Mouse (Mus musculus): ENCODE measurements around the gene Armc6. TPM values are rescaled to one million over a fixed set of nuclear protein-coding genes. Genes with fewer than 3 reads are reported as not detected.
A peak's percentile ranks its signal among the peaks of the same experiment; 100 is the strongest.

The Armc6 gene
- 4.6 TPM in 1 of 2 replicates, not detected in the other for total RNA-seq (2015; ENCODE audit: low replicate concordance)
- 4.0 and 6.1 TPM in 2 replicates for total RNA-seq (2017; ENCODE audit: low replicate concordance)

DNA sequence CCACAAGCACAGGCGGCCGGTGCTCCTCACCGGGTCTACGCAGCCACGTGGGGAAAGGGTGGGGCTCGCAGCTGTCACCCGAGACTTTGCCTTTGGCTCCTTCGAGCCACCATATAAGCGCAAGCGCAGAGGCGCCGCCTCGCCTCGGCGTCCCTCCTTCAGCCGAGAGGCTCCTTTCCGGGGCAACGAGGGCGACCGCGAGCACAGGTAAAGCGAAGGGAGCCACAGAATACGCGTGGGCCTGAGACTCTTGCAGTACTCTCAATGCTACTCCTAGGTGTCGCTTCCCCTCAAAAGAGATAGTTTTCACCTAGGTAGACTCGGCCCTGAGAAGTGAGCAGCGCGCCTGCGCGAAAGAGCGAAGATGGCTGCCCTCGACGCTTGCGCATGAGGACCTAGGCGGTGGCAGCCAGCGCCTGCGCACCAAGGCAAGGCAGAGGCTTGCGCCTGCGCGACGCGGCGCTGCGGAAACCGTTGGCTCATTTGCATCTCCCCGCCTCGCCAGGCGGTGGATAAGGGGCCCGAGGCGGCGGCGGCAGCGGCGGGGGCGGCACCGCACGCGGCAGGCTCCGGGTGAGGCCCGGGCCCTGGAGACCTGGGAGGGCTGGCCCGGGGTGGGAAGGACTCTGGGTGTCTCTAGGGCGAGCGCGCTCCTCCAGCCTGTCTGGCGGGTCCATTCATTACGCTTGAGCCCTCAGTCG, at the start of gene Armc6, which contains the start of gene Sugp2:
Gene Armc6 (minus strand): TSS at position 387 of the 701 bp plus-strand sequence.
Gene Sugp2 (plus strand): TSS at position 147 of the 701 bp plus-strand sequence.
- peak; percentile 90 for ATAC-seq (replicated peaks; ENCODE audit: low FRiP score, poor library complexity, severe bottlenecking)

DNA sequence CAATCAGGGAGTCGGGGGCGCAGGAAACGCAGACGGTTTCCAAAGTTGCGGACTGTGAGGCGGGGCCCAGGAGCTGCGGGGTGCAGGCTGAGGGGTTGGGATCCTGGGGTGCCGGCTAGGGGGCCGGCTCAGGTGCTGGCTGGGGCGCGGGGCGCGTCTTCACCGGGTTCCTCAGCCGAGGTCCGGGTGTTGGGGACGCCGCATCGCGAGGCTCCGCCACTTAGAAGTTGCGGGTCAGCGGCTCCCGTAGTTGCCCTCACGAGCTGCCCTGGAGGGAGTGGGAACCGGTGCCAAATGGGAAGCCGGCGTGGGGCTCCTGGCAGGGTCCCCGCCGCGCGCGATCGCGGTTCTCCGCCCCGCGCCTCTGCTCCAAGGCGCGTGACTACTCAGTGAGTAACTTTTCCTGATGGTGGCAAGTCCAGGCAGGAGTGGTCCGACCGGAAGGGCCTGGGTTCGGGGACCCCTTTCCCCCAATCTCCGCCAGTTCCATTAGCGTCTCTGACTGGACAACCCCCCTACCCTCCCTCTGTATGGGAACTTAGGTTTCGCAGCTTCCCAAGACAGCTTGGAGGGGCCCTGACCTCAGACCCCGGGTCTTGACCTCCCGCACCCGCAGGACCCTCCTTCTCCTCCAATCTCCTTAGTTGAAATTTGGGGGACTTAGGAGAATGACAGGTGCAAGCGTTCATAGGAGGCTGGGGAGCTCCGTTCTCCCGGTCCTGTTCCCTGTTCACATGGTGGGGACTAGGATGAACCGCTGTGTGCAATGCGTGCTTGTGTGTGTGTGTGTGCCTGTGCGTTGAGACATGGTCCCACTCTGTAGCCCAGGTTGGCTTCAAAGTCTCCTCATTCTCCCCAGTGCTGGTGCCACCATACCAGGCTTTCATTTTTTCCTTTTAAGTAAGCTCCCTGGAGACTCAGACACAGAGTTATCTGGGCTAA, 49.1 kb upstream of the Armc6 start:
- 0 out of 2 replicates have a peak, but pooled peaks have one; percentile 10 for ATAC-seq (replicated peaks; ENCODE audit: low FRiP score, poor library complexity, severe bottlenecking)

DNA sequence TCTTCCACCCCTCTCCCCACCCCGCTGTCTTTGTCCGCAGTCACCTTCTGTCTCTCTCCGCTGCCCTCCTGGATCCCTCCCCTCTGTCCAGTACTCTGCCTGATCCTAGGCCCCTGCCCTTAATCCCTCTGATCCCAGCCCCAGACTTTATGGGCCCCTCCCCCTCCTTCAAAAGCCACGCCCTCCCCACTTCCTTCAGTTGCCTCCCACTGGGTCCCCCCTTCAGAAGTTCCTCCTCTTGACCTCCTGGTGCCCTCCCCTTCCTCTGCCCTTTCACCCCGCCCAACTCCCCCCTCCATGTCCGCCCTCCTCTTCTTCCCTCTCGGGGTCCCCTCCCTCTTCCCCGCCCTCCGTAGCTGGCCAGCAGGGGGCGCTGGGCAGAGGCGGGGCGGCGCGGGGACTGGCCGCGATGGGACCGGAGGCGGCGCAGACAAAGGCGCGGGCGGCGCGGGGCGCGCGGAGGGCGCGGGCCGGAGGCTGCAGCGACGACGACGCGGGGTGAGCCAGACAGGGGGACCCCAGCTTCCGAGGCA, 48.4 kb upstream of the Armc6 start, which contains the start of gene Homer3:
Gene Homer3 (plus strand): TSS at position 225 of the 533 bp plus-strand sequence.
- 0 out of 2 replicates have a peak, but pooled peaks have one; percentile 31 for ATAC-seq (replicated peaks; ENCODE audit: low FRiP score, poor library complexity, severe bottlenecking)

DNA sequence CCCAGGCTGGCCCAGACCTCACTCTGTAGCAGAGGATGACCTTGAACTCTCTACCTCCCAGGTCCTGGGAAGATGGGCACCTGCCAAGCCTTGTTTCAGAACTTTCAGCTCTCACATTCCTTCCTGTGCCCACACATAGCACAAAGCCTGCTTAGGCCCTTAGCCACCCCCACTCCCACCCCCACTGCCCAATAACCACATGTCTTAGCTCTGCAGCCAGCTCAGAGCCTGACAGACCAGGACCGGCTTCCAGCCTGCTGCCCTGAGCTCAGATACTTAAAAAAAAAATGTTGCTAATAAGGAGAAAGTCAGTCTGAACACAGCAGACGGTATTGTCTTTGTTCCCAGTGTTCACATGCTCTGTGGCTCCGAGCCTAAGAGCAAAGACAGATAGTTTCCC, 46.7 kb upstream of the Armc6 start:
- ATAC-seq (replicated peaks; ENCODE audit: low FRiP score, poor library complexity, severe bottlenecking) = no peak

DNA sequence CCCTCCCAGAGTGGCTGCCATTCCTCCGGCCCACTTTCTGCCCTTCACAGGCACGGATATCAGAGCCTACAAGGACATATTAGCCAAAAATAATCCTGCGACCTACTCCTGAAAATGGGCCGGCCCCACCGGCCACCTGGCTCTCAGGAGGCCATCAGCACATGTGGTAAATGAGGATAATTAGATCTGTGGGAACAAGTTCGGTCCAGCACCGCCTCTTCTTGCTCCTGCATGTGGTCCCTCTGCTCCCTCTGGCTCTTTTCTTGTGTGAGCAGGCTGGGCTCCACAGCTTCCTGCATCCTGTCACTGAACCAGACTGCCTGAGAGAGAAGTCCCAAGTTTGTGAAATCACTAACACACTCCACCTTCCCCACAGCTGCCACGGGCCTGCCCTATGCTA, 45.0 kb upstream of the Armc6 start:
- no peak for ATAC-seq (replicated peaks; ENCODE audit: low FRiP score, poor library complexity, severe bottlenecking)

DNA sequence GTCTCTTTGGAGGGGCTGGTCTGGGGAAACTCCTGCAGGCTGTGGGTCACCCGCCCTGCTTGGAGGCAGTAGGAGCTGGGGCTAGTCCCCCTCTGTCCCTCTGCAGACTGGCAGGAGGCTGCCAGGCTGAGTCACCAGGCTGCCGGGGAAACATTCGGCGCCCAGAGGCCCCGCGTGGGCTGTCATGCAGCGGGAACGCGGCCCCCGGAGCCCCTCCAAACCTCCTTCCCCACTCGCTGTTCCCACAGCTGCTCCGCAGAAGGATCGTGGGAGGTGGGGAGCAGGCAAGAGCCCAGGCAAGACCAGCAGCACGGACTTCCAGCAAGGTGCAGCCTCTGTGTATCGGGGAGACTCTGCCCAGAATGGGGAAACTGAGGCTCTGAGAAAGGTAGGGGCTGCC, 43.9 kb upstream of the Armc6 start:
- ATAC-seq (replicated peaks; ENCODE audit: low FRiP score, poor library complexity, severe bottlenecking) = no peak

DNA sequence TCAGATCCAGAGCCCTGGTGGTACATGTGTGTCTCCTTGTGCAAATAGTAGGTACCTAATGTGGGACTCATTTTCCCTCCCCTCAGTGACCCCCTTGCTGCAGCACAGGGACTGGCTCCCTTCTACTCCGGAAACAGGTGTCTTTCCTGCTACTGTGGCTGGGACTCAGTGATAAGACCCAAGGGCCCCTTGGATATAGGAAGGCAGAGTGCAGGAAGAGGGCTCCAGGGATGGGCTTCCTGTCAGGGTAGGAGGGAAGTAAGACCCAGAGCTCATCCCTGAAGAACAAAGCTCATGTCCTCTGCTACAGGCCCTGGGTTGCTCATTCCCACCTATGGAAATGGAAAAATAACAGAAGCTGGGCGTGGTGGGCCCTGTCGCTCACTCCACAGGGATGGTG, 42.2 kb upstream of the Armc6 start:
- ATAC-seq (replicated peaks; ENCODE audit: low FRiP score, poor library complexity, severe bottlenecking) = no peak

DNA sequence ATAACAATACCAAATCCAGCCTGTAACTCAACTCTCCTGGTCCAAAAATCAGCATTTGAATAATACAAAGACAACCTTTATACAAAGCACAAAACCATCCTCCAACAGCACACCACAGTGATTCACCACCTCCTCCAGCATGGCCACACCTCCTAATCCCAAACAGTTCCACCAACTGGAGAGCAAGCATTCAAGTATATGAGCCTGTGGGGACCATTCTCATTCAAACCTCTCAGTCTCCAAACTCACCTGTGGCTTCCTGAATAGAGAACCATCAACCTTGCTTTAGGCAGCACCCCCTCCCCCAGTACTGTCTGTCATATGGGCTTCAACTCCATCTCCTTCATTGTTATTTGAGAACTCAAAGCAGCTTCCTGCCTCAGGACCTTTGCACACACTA, 40.1 kb upstream of the Armc6 start:
- no peak for ATAC-seq (replicated peaks; ENCODE audit: low FRiP score, poor library complexity, severe bottlenecking)

DNA sequence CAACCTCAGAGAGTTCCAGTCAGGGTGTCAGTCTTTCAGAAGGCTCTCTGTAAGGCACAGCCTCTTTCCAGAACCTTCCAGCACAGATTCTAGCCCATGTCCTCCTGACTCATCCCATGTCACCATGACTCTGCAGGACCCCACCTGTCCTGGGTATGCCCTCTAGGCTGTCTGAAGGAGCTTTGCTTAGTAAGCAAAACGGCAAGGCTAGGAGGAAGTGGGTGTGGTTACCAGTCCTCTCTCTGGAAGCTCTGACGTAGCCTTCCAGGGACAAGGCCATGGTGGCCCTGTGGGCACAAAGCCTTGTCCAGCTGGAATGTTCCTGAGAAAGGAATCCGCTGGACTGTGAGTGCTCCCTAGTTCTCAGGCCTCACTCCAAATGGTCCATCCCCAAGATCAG, 38.7 kb upstream of the Armc6 start:
- ATAC-seq (replicated peaks; ENCODE audit: low FRiP score, poor library complexity, severe bottlenecking) = peak; percentile 85

DNA sequence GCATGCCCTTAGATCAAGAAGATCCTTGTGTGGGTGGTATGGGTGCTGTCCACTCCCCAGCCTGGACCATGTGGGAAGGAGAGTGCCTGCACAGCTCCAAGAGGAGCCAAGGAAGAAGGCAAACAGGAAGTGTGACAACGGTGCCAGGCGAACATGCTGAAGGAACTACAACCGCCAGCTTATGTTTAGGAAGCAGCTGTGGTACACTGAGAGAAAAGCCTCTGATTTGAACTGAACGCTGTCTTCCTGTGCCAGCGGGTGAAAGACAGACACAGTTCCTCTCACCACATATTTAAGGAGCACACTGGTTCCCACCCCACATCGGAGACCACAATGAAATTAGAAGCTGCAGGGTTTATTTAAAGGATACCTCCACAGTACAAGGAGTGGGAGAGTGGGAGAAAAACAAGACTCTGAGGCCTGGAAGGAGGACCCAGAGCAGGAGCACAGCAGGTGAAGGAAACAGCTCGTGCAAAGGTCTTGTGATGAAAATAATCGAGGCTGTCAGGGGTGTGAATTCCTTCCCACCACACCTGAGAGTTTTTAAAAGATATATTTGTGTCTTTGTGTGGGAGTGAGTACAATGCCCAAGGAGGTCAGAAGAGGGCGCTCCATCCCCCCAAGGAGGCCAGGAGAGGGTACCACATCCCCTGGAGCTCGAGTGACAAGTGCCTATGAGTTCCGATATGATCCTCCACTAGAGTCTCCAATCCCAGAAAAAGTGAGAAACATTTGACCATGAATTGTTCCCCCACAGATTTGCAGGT, 34.7 kb upstream of the Armc6 start:
- ATAC-seq (replicated peaks; ENCODE audit: low FRiP score, poor library complexity, severe bottlenecking) = no peak

DNA sequence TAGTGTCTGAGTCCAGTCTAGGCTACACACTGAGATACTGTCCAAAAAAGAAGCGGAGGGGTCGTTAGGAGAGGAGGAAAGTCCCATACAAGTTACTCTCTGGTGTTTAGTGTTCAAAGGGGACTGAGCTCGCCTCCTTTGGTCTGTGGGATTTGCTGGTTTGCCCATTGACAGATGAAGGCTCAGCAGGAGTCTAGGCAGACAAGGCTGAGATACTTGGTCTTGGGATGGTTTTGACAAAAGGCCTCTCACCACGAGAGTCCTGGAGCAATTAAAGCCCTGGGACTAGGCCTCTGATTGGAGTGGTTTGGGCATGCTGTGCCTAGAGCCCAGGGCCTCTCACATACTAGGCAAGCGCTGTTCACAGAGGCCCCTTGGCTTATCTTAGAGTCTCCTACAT, 34.0 kb upstream of the Armc6 start:
- no peak for ATAC-seq (replicated peaks; ENCODE audit: low FRiP score, poor library complexity, severe bottlenecking)

DNA sequence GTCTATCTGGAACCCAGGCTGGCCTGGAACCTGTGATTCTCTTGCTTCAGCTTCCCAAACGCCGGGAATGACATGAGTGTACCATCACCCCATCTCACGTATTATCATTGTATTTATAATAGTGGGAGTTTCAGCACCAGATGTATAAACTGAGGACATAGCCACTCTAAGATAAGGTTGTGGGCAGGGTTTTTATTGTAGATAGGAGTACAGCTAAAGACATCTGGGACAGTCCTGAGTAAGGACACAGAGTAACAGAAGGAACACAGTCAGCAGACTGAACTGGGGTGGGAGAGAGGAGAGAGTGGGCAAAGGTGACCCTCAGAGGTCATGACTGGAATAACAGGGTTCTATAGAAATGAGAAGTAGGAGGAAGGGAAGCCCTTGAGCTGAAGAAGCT, 33.4 kb upstream of the Armc6 start:
- 0 out of 2 replicates have a peak, but pooled peaks have one; percentile 9 for ATAC-seq (replicated peaks; ENCODE audit: low FRiP score, poor library complexity, severe bottlenecking)

DNA sequence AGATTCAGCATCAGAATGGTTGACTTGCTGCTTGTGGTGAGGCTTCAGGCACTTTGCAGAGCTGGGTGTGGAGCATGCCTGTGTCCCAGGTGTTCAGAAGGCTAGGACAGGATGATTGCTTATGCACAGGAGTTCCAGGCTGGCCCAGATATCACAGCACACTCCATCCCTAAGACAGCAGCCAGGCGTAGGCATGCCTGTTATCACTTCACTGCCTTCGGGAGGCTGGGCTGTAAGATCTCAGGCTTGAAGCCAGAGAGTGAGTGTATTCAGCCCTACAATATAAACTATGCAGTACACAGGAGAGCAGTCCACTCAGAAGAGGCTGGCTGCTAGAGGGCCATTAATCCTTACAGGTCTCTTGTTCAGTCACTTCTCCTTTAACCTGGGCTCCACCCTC, 24.8 kb upstream of the Armc6 start:
- ATAC-seq (replicated peaks; ENCODE audit: low FRiP score, poor library complexity, severe bottlenecking) = peak; percentile 77

DNA sequence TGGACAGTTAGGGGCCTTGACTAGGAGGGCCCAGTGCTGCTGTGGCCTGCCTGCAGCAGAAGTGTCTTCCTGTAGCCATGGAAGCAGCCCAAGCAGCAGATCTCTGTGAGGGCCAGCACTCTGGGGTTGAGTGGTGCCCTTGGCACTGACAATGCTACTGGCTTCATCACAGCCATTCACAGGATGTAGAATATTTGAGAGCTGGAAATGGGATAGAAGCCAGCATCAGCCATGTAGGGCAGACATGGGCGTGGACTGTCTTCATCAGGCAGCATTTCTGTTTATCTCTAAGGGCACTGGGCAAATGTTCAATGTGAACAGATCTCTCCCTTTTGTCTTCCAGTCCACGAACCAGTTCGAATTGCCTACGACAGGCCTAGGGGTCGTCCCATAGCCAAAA, 24.3 kb upstream of the Armc6 start:
- peak; percentile 68 for ATAC-seq (replicated peaks; ENCODE audit: low FRiP score, poor library complexity, severe bottlenecking)

DNA sequence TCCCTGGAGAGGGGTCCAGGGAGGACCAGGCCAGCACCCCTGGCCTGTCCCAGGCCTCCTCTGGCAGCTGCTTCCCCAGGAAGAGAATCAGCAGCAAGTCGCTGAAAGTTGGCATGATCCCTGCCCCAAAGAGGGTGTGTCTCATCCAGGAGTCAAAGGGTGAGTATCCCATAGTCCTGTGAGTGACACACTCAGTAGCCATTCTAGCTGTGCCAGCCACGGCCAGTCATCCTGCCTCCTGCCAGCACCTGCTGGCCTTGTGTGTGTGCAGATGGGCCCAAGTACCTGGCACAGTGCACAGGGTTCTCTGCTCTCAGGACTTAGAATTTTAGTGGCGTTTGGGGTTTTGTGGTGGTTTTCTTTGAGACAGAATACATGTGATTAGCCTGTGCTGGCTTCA, 23.2 kb upstream of the Armc6 start:
- ATAC-seq (replicated peaks; ENCODE audit: low FRiP score, poor library complexity, severe bottlenecking) = no peak

DNA sequence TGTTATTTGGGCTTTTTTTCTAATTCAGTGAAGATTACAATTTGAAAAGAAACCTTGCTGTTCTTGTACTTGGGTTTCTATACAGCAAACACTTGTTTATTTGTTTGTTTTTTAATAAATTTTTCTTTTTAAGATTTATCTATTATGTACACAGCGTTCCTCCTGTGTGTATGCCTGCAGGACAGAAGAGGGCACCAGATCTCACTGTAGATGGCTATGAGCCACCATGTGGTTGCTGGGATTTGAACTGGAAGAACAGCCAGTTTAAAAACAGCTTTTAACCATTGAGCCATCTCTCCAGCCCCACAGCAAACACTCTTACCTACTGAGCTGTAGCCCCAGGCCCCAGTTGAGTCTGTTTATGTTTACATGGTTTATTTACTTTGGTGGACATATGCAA, 20.4 kb upstream of the Armc6 start:
- no peak for ATAC-seq (replicated peaks; ENCODE audit: low FRiP score, poor library complexity, severe bottlenecking)

DNA sequence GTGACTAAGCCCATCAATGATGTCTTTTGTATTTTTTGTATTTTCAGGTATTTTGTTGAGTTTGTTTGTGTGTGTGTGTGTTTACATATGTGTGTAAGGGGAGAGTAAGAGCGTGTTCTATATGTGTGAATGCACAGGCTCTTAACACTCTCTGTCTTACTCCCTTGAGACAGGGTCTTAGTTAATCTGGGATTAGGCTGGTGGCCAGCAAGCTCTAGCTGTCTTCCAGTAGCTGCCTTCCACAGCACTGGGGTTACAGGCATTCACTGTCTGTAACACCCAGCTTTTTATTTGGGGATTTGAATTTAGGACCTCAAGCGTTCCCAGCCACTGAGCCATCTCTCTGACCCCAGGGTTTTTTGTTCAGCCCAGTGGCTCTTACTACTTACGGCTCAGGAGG, 13.6 kb upstream of the Armc6 start:
- no peak for ATAC-seq (replicated peaks; ENCODE audit: low FRiP score, poor library complexity, severe bottlenecking)

DNA sequence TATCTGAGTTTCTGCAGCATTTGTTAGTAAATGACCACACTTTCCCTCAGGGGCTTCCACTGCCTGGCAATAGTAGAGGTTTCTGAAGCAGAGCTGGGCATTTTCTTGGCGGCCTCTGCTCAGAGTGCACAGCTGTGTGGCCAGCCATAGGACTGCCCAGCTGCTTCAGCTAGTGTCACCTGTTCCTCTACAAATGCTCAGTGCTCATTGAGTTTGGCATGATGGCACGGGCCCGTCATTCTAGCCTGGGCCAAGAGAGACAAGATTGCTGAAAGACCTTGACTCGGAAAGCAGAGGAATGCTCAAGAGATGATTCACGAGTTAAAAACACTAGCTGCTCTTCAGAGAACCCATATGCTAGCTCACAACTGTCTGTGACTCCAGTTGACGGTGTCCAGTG, 12.4 kb upstream of the Armc6 start:
- no peak for ATAC-seq (replicated peaks; ENCODE audit: low FRiP score, poor library complexity, severe bottlenecking)

DNA sequence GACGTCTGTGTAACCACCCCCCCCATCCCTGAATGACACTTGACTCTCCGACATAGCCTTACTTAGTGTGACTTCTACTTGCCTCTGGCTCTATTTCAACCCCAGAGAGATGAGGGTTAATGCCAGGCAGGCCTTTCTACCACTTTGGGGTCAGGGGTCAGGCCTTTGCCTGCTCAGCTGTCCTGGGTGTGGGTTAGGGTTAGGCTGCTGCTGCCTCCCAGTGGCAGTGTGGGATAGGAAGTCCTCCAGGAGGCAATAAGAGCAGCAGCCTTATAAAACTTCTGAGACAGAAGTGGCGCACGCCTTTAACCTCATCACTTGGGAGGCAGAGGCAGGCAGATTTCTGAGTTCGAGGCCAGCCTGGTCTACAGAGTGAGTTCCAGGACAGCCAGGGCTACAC, 6.4 kb upstream of the Armc6 start:
- ATAC-seq (replicated peaks; ENCODE audit: low FRiP score, poor library complexity, severe bottlenecking) = no peak

DNA sequence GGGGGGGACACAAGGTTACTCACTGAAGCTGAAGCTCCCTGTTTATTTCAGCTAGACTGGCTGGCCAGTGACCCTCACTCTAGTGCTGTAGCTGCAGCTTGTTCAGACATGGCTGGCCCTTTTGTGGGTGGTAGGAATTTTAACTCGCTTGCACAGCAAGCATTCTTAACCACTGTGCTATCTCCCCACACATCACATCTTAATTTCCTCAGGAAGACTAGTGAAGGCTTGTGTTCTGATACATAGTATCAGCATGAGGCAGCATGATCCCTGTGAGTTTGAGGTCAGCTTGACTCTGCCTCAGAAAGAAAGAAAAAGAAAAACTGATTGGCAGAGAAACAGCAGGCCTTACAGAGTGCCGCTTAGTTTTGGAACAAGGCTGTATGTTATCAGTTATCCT, 3.6 kb upstream of the Armc6 start:
- no peak for ATAC-seq (replicated peaks; ENCODE audit: low FRiP score, poor library complexity, severe bottlenecking)

All from erythroblast, adult 5-6 weeks (primary cell).